Mouse (Mus musculus): ENCODE data around the gene Tas2r126. TPM values are rescaled to one million over a fixed set of nuclear protein-coding genes. Genes with fewer than 3 reads are reported as not detected.

The Tas2r126 gene
- total RNA-seq (2014; rRNA removed) (not detected in 2 replicates), polyA plus RNA-seq (2015; fragmentation: Nextera tagmentation; extraction: Ambion mirVana) (not detected in 2 replicates)

- Histone ChIP-seq H3K27me3 (ENCODE audit: insufficient read depth, low read length) (no peaks in the 10 kb centered on the region), H3K9me3 (ENCODE audit: low read length) (no peaks in the 10 kb centered on the region), H3K4me1 (ENCODE audit: insufficient read depth) (no peaks in the 10 kb centered on the region), H3K36me3 (ENCODE audit: insufficient read depth) (no peaks in the 10 kb centered on the region), H3K4me3 (ENCODE audit: low read depth, low read length) (no peak within 1 kb of the TSS), H3K27ac (ENCODE audit: low read depth, low read length) (no peak within 1 kb of the TSS), H3K9ac (no peak within 1 kb of the TSS), H3K4me2 (ENCODE audit: low read depth) (no peak within 1 kb of the TSS)
- 88% methylated on average over 6 of the region's 6 CpGs for WGBS
- no peak for ATAC-seq
- DNase-seq, result no peak
- TF ChIP-seq CTCF (IDR thresholded peaks at IDR 0.05; ENCODE audit: low read depth), result no peak
These were observed at the start of gene Tas2r126 for GRCm38 (mm10) chr6:42434446-42434845. Gene Tas2r126, plus strand, starts transcription at chr6:42434535.

- Histone ChIP-seq H3K27ac (ENCODE audit: low read depth, low read length) (no peak overlapping the region), H3K4me1 (ENCODE audit: insufficient read depth) (no peaks in the 10 kb centered on the region), H3K36me3 (ENCODE audit: insufficient read depth) (no peaks in the 10 kb centered on the region), H3K9ac (no peak overlapping the region), H3K9me3 (ENCODE audit: low read length) (no peaks in the 10 kb centered on the region), H3K4me2 (ENCODE audit: low read depth) (no peak overlapping the region), H3K4me3 (ENCODE audit: low read depth, low read length) (no peak overlapping the region), H3K27me3 (ENCODE audit: insufficient read depth, low read length) (no peaks in the 10 kb centered on the region)
- DNase-seq (no peak), ATAC-seq (no peak)
- no peak for TF ChIP-seq CTCF (IDR thresholded peaks at IDR 0.05; ENCODE audit: low read depth)
- WGBS, result 84% methylated on average over 4 of the region's 4 CpGs
These were observed 48.7 kb upstream of the Tas2r126 start for GRCm38 (mm10) chr6:42385635-42386034.

- Histone ChIP-seq H3K27ac (ENCODE audit: low read depth, low read length) (no peak overlapping the region), H3K36me3 (ENCODE audit: insufficient read depth) (no peaks in the 10 kb centered on the region), H3K4me1 (ENCODE audit: insufficient read depth) (no peaks in the 10 kb centered on the region), H3K9ac (no peak overlapping the region), H3K9me3 (ENCODE audit: low read length) (no peaks in the 10 kb centered on the region), H3K4me2 (ENCODE audit: low read depth) (no peak overlapping the region), H3K4me3 (ENCODE audit: low read depth, low read length) (no peak overlapping the region), H3K27me3 (ENCODE audit: insufficient read depth, low read length) (no peaks in the 10 kb centered on the region)
- ATAC-seq (no peak), DNase-seq (no peak)
- 66% methylated on average over 2 of the region's 2 CpGs for WGBS
- TF ChIP-seq CTCF (IDR thresholded peaks at IDR 0.05; ENCODE audit: low read depth), result no peak
These were observed 42.5 kb upstream of the Tas2r126 start for GRCm38 (mm10) chr6:42391796-42392330.

- TF ChIP-seq CTCF (IDR thresholded peaks at IDR 0.05; ENCODE audit: low read depth), result no peak
- no peak overlapping the region for H3K4me3 ChIP-seq (ENCODE audit: low read depth, low read length)
- 55% methylated on average over 9 of the region's 9 CpGs for WGBS
- ATAC-seq (peak; percentile 40), DNase-seq (no peak)
- no peaks in the 10 kb centered on the region for H3K36me3 ChIP-seq (ENCODE audit: insufficient read depth)
- no peaks in the 10 kb centered on the region for H3K4me1 ChIP-seq (ENCODE audit: insufficient read depth)
- no peak overlapping the region for H3K4me2 ChIP-seq (ENCODE audit: low read depth)
- no peak overlapping the region for H3K27ac ChIP-seq (ENCODE audit: low read depth, low read length)
- H3K9ac ChIP-seq, result no peak overlapping the region
- H3K27me3 ChIP-seq (ENCODE audit: insufficient read depth, low read length), result no peaks in the 10 kb centered on the region
- H3K9me3 ChIP-seq (ENCODE audit: low read length), result no peaks in the 10 kb centered on the region
These were observed 38.1 kb upstream of the Tas2r126 start for GRCm38 (mm10) chr6:42395960-42396809.

- Histone ChIP-seq H3K4me1 (ENCODE audit: insufficient read depth) (no peaks in the 10 kb centered on the region), H3K27ac (ENCODE audit: low read depth, low read length) (no peak overlapping the region), H3K27me3 (ENCODE audit: insufficient read depth, low read length) (no peaks in the 10 kb centered on the region), H3K36me3 (ENCODE audit: insufficient read depth) (no peaks in the 10 kb centered on the region), H3K9me3 (ENCODE audit: low read length) (no peaks in the 10 kb centered on the region), H3K9ac (no peak overlapping the region), H3K4me2 (ENCODE audit: low read depth) (no peak overlapping the region), H3K4me3 (ENCODE audit: low read depth, low read length) (no peak overlapping the region)
- no peak for DNase-seq
- TF ChIP-seq CTCF (IDR thresholded peaks at IDR 0.05; ENCODE audit: low read depth), result no peak
- WGBS, result 77% methylated on average over 3 of the region's 3 CpGs
- ATAC-seq, result no peak
These were observed 37.2 kb upstream of the Tas2r126 start for GRCm38 (mm10) chr6:42397041-42397657.

GRCm38 (mm10) chr6:42398285-42398684 lies 36.0 kb upstream of the Tas2r126 start:
- Histone ChIP-seq H3K4me1 (ENCODE audit: insufficient read depth) (no peaks in the 10 kb centered on the region), H3K4me2 (ENCODE audit: low read depth) (no peak overlapping the region), H3K27me3 (ENCODE audit: insufficient read depth, low read length) (no peaks in the 10 kb centered on the region), H3K36me3 (ENCODE audit: insufficient read depth) (no peaks in the 10 kb centered on the region), H3K4me3 (ENCODE audit: low read depth, low read length) (no peak overlapping the region), H3K9me3 (ENCODE audit: low read length) (no peaks in the 10 kb centered on the region), H3K27ac (ENCODE audit: low read depth, low read length) (no peak overlapping the region), H3K9ac (no peak overlapping the region)
- DNase-seq (no peak), ATAC-seq (no peak)
- TF ChIP-seq CTCF (IDR thresholded peaks at IDR 0.05; ENCODE audit: low read depth), result no peak
- WGBS, result 91% methylated on average over 3 of the region's 3 CpGs

- no peak for ATAC-seq
- no peaks in the 10 kb centered on the region for H3K4me1 ChIP-seq (ENCODE audit: insufficient read depth)
- no peaks in the 10 kb centered on the region for H3K9me3 ChIP-seq (ENCODE audit: low read length)
- WGBS, result 96% methylated on average over 1 of the region's 1 CpGs
- no peak for DNase-seq
- no peak overlapping the region for H3K4me2 ChIP-seq (ENCODE audit: low read depth)
- H3K4me3 ChIP-seq (ENCODE audit: low read depth, low read length), result no peak overlapping the region
- no peak overlapping the region for H3K27ac ChIP-seq (ENCODE audit: low read depth, low read length)
- no peaks in the 10 kb centered on the region for H3K27me3 ChIP-seq (ENCODE audit: insufficient read depth, low read length)
- H3K9ac ChIP-seq, result no peak overlapping the region
- no peak for TF ChIP-seq CTCF (IDR thresholded peaks at IDR 0.05; ENCODE audit: low read depth)
- H3K36me3 ChIP-seq (ENCODE audit: insufficient read depth), result no peaks in the 10 kb centered on the region
These were observed 35.3 kb upstream of the Tas2r126 start for GRCm38 (mm10) chr6:42398998-42399397.
